Mouse (Mus musculus) testis, adult 2 months (tissue): ENCODE data around the gene Gm21304.

Experiments used
- CTCF ChIP-seq: fragments of 200-500 bp; IDR thresholded peaks from 2 replicates; pipeline ENCODE4 v1.5.1; 2012; ENCODE audit warnings: low read depth, mild to moderate bottlenecking, inconsistent platforms, low read length, moderate library complexity; ENCODE audit not compliant: control insufficient read depth, insufficient read depth, insufficient replicate concordance
- POLR2A ChIP-seq: fragments of 200-500 bp; IDR thresholded peaks from 2 replicates; pipeline ENCODE4 v1.6.1; 2012; ENCODE audit warnings: low read depth, mild to moderate bottlenecking, inconsistent platforms, low read length, moderate library complexity; ENCODE audit not compliant: control insufficient read depth

- no peak for TF ChIP-seq CTCF
- no peak for TF ChIP-seq POLR2A
Measured at GRCm38 (mm10) chr10:104210268-104210990, 42.1 kb downstream of the Gm21304 start.
